In the genomic region with DNA sequence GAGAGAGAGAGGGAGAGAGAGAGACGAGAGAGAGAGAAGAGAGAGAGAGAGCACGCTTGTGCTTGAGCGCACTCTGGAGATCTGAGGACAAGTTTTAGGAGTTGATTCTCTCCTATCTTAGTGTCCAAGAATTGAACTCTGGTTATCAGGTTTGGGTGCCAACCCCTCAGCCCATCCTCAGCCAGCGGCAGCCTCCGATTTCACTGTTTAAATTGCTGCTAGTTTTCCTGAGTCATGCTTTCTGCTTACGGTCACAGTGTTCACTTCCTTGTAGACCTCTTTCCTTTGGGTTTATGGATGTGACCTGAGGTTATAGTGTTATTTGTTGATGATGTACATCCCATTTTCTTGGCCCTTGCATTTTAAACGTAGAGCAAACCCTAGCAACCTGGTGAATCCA, we compare ENCODE assay signal across 9 mouse cellular contexts. TPM values are rescaled to one million over a fixed set of nuclear protein-coding genes. Genes with fewer than 3 reads are reported as not detected.
DNase-seq lines count a peak whose midpoint lies in the region; ATAC-seq and TF ChIP-seq lines count a peak whose summit lies in the region.
"Had no signal": no experiment of that assay in that cellular context is flagged by ENCODE, and none has a peak within 500 bp of the region (broad histone marks: within the 10 kb centered on the region; RNA-seq: fewer than 3 reads in every experiment).

No protein-coding gene starts in this region.

- TF ChIP-seq EP300 in heart, postnatal 0 days (IDR thresholded peaks at IDR 0.05; ENCODE audit: low read depth), result no peak

- WGBS in heart, postnatal 0 days, result 52% methylated on average over 7 of the region's 7 CpGs
- WGBS in hindbrain, embryonic 15.5 days, result 81% methylated on average over 7 of the region's 7 CpGs
- 18% methylated on average over 7 of the region's 7 CpGs for WGBS in macrophage (ENCODE audit: missing documents)
- 81% methylated on average over 7 of the region's 7 CpGs for WGBS in kidney, embryonic 14.5 days

- H3K9me3 ChIP-seq in heart, postnatal 0 days (replicated peaks; ENCODE audit: control insufficient read depth, low read length), result no peaks in the 10 kb centered on the region
- no peaks in the 10 kb centered on the region for H3K9me3 ChIP-seq in hindbrain, embryonic 15.5 days
- H3K9me3 ChIP-seq in kidney, embryonic 14.5 days (ENCODE audit: control insufficient read depth, low read length), result no peaks in the 10 kb centered on the region

- no peaks in the 10 kb centered on the region for H3K27me3 ChIP-seq in heart, postnatal 0 days (ENCODE audit: control insufficient read depth, insufficient read depth, low read length)
- H3K27me3 ChIP-seq in hindbrain, embryonic 15.5 days, result no peaks in the 10 kb centered on the region
- H3K27me3 ChIP-seq in kidney, embryonic 14.5 days (ENCODE audit: control insufficient read depth, insufficient read depth, low read length), result no peaks in the 10 kb centered on the region

- no peak overlapping the region for H3K4me3 ChIP-seq in heart, postnatal 0 days (ENCODE audit: low read depth, low read length)
- H3K4me3 ChIP-seq in hindbrain, embryonic 15.5 days, result peak overlapping the region; percentile 4; the same call in 1 of the 2 replicates
- H3K4me3 ChIP-seq in macrophage (ENCODE audit: inconsistent target), result peak overlapping the region; percentile 82
- no peak overlapping the region; the same call in 1 of the 2 replicates for H3K4me3 ChIP-seq in kidney, embryonic 14.5 days (ENCODE audit: low read length)

- no peak for TF ChIP-seq CTCF in heart, postnatal 0 days (IDR thresholded peaks at IDR 0.05; ENCODE audit: low read depth)

- intact Hi-C loops in heart, postnatal 25 days (cut with DNase I), result no loop called here

- H3K4me1 ChIP-seq in heart, postnatal 0 days (ENCODE audit: control insufficient read depth, insufficient read depth), result peaks cover 12% of the 10 kb centered on the region
- peaks cover 31% of the 10 kb centered on the region for H3K4me1 ChIP-seq in hindbrain, embryonic 15.5 days (replicated peaks)
- H3K4me1 ChIP-seq in kidney, embryonic 14.5 days (ENCODE audit: control insufficient read depth, insufficient read depth, low read length), result peaks cover 14% of the 10 kb centered on the region

- peaks cover 81% of the 10 kb centered on the region for H3K79me2 ChIP-seq in macrophage (ENCODE audit: inconsistent target)

- H3K27ac ChIP-seq in heart, postnatal 0 days (ENCODE audit: low read depth), result no peak overlapping the region
- H3K27ac ChIP-seq in hindbrain, embryonic 15.5 days (replicated peaks), result no peak overlapping the region
- peak overlapping the region; percentile 49; the same call in 1 of the 2 replicates for H3K27ac ChIP-seq in macrophage
- H3K27ac ChIP-seq in kidney, embryonic 14.5 days (ENCODE audit: low read depth, low read length), result no peak overlapping the region

- DNase-seq in heart, postnatal 0 days (ENCODE audit: low spot score), result no peak
- DNase-seq in heart, postnatal 25 days (ENCODE audit: low spot score), result no peak
- peak; percentile 2 for DNase-seq in NIH3T3 (ENCODE audit: low read depth)
- DNase-seq in retina, postnatal 1 day, result no peak
- no peak for DNase-seq in layer of hippocampus, adult 18-20 months (ENCODE audit: low spot score in 2 of 2)
- DNase-seq: heart, postnatal 14 days had no signal

- H3K4me2 ChIP-seq in heart, postnatal 0 days (ENCODE audit: low read depth, low read length), result peak overlapping the region; percentile 78; the same call in 1 of the 2 replicates
- H3K4me2 ChIP-seq in hindbrain, embryonic 15.5 days, result peak overlapping the region; percentile 95
- H3K4me2 ChIP-seq in kidney, embryonic 14.5 days (replicated peaks; ENCODE audit: low read depth, low read length), result no peak overlapping the region

- ATAC-seq in heart, postnatal 0 days (ENCODE audit: insufficient read depth, low read depth), result no peak
- no peak for ATAC-seq in hindbrain, embryonic 15.5 days (ENCODE audit: low FRiP score, low read depth)
- ATAC-seq in kidney, embryonic 14.5 days (ENCODE audit: low FRiP score, low TSS enrichment), result no peak

- H3K9ac ChIP-seq in heart, postnatal 0 days (replicated peaks; ENCODE audit: low read depth, low read length), result no peak overlapping the region
- H3K9ac ChIP-seq in hindbrain, embryonic 15.5 days, result no peak overlapping the region
- no peak overlapping the region for H3K9ac ChIP-seq in kidney, embryonic 14.5 days (ENCODE audit: low read depth, low read length)

- H3K36me3 ChIP-seq in heart, postnatal 0 days (replicated peaks; ENCODE audit: control insufficient read depth, insufficient read depth, low read length), result 0 out of 2 replicates have a peak, but pooled peaks cover 6% of the 10 kb centered on the region
- H3K36me3 ChIP-seq in hindbrain, embryonic 15.5 days, result no peaks in the 10 kb centered on the region
- 0 out of 2 replicates have a peak, but pooled peaks cover 6% of the 10 kb centered on the region for H3K36me3 ChIP-seq in macrophage (ENCODE audit: inconsistent target)
- peaks cover 4% of the 10 kb centered on the region; the same call in 1 of the 2 replicates for H3K36me3 ChIP-seq in kidney, embryonic 14.5 days (ENCODE audit: control insufficient read depth, insufficient read depth, low read length)

RNA-seq across cellular contexts. Expression of gene Ubr4, which starts 29.8 kb away (rescaled TPM):
- 80.6 and 120 TPM in 2 replicates for total RNA-seq in heart, postnatal 0 days (2014; rRNA removed; ENCODE audit: low replicate concordance)
- polyA plus RNA-seq in heart, postnatal 0 days (2015; fragmentation: Nextera tagmentation; extraction: Ambion mirVana), result 34.5 and 41.0 TPM in 2 replicates
- total RNA-seq in heart, postnatal 25 days (2021), result 10 to 100 TPM; 87.4 to 98.3 TPM
- 95.6 and 96.8 TPM in 2 replicates for polyA plus RNA-seq in hindbrain, embryonic 15.5 days (2015; fragmentation: Nextera tagmentation; extraction: Ambion mirVana)
- total RNA-seq in macrophage (2018; cell fraction: chromatin; rRNA removed), result 1,000 to 10,000 TPM in 1 of 26 experiments, 100 to 1,000 TPM in 25; 321 to 1,248 (median 606) TPM
- total RNA-seq in macrophage (2018; cell fraction: cytosol; rRNA removed), result 100 to 1,000 TPM; 105 to 262 (median 140) TPM
- 100 to 1,000 TPM; 171 to 726 (median 319) TPM for total RNA-seq in macrophage (2018; cell fraction: nucleus; rRNA removed)
- 106 to 123 TPM (median 108 TPM) in 3 replicates for polyA plus RNA-seq in macrophage (2018)
- polyA plus RNA-seq in kidney, embryonic 14.5 days (2014; fragmentation: Nextera tagmentation; extraction: Ambion mirVana), result 69.0 and 88.6 TPM in 2 replicates
- total RNA-seq in layer of hippocampus, adult 18-20 months (2021), result 100 to 1,000 TPM; 162 to 164 TPM

RNA-seq across cellular contexts. Expression of gene Emc1, which starts 29.8 kb away (rescaled TPM):
- total RNA-seq in heart, postnatal 0 days (2014; rRNA removed; ENCODE audit: low replicate concordance), result 41.5 and 48.4 TPM in 2 replicates
- polyA plus RNA-seq in heart, postnatal 0 days (2015; fragmentation: Nextera tagmentation; extraction: Ambion mirVana), result 24.0 and 25.3 TPM in 2 replicates
- 10 to 100 TPM; 42.0 to 45.1 TPM for total RNA-seq in heart, postnatal 25 days (2021)
- 45.0 and 45.9 TPM in 2 replicates for polyA plus RNA-seq in hindbrain, embryonic 15.5 days (2015; fragmentation: Nextera tagmentation; extraction: Ambion mirVana)
- 100 to 1,000 TPM in 1 of 26 experiments, 10 to 100 TPM in 25; 22.9 to 102 (median 56.0) TPM for total RNA-seq in macrophage (2018; cell fraction: chromatin; rRNA removed)
- 10 to 100 TPM; 29.5 to 65.8 (median 44.7) TPM for total RNA-seq in macrophage (2018; cell fraction: cytosol; rRNA removed)
- total RNA-seq in macrophage (2018; cell fraction: nucleus; rRNA removed), result 100 to 1,000 TPM in 8 of 26 experiments, 10 to 100 TPM in 18; 46.7 to 154 (median 90.0) TPM
- 15.7 to 25.8 TPM (median 19.1 TPM) in 3 replicates for polyA plus RNA-seq in macrophage (2018)
- 13.1 and 25.8 TPM in 2 replicates for polyA plus RNA-seq in kidney, embryonic 14.5 days (2014; fragmentation: Nextera tagmentation; extraction: Ambion mirVana)
- total RNA-seq in layer of hippocampus, adult 18-20 months (2021), result 10 to 100 TPM; 87.2 to 93.6 TPM

RNA-seq across cellular contexts. Expression of gene Mrto4, which starts 29.9 kb away (rescaled TPM):
- 31.3 and 43.4 TPM in 2 replicates for total RNA-seq in heart, postnatal 0 days (2014; rRNA removed; ENCODE audit: low replicate concordance)
- polyA plus RNA-seq in heart, postnatal 0 days (2015; fragmentation: Nextera tagmentation; extraction: Ambion mirVana), result 41.5 and 45.1 TPM in 2 replicates
- 10 to 100 TPM; 30.1 to 30.5 TPM for total RNA-seq in heart, postnatal 25 days (2021)
- 82.2 and 85.6 TPM in 2 replicates for polyA plus RNA-seq in hindbrain, embryonic 15.5 days (2015; fragmentation: Nextera tagmentation; extraction: Ambion mirVana)
- 10 to 100 TPM; 13.5 to 41.1 (median 27.0) TPM for total RNA-seq in macrophage (2018; cell fraction: chromatin; rRNA removed)
- total RNA-seq in macrophage (2018; cell fraction: cytosol; rRNA removed), result 10 to 100 TPM; 17.3 to 28.5 (median 24.7) TPM
- total RNA-seq in macrophage (2018; cell fraction: nucleus; rRNA removed), result 10 to 100 TPM; 12.1 to 51.7 (median 21.6) TPM
- polyA plus RNA-seq in macrophage (2018), result 20.9 to 65.1 TPM (median 23.6 TPM) in 3 replicates
- polyA plus RNA-seq in kidney, embryonic 14.5 days (2014; fragmentation: Nextera tagmentation; extraction: Ambion mirVana), result 134 and 143 TPM in 2 replicates
- total RNA-seq in layer of hippocampus, adult 18-20 months (2021), result 10 to 100 TPM; 44.0 to 45.9 TPM

Comparison
In these comparisons a context has a peak if more than half of its experiments do, and no peak if none do; other contexts are left out.
1. H3K4me3 ChIP-seq: peak in hindbrain, embryonic 15.5 days (single experiment) and macrophage (single experiment); none in heart, postnatal 0 days (single experiment) and kidney, embryonic 14.5 days (single experiment).